Mouse (Mus musculus) forebrain, embryonic 16.5 days (tissue): Measurements from ENCODE around the gene Axdnd1. TPM values are rescaled to one million over a fixed set of nuclear protein-coding genes. Genes with fewer than 3 reads are reported as not detected.
A peak's percentile ranks its signal among the peaks of the same experiment; 100 is the strongest.
"Not testable (repeated sequence)": the region's sequence is repeated elsewhere in the genome, so short reads cannot be mapped to it uniquely, and the experiment has no call there.

Experiments used
- ATAC-seq: fragments of 200-750 bp; cut with Nextera tagmentation; 2 replicates; pipeline ENCODE4 v1.8.0; 2017; ENCODE audit warnings: mild to moderate bottlenecking, moderate library complexity
- H3K27ac ChIP-seq: fragments of 300-500 bp; sonication (generic); 2 replicates; pipeline ENCODE4 v1.5.1; 2014; ENCODE audit warnings: low read length, control low read depth
- H3K27me3 ChIP-seq: fragments of 300-500 bp; sonication (generic); replicated peaks from 2 replicates; pipeline ENCODE4 v1.6.1; 2014; ENCODE audit warnings: low read length; ENCODE audit not compliant: control insufficient read depth, insufficient read depth
- H3K36me3 ChIP-seq: fragments of 300-500 bp; sonication (generic); 2 replicates; pipeline ENCODE4 v1.6.1; 2014; ENCODE audit not compliant: control insufficient read depth, insufficient read depth
- H3K4me1 ChIP-seq: fragments of 300-500 bp; sonication (generic); replicated peaks from 2 replicates; pipeline ENCODE4 v1.6.1; 2014; ENCODE audit warnings: low read length; ENCODE audit not compliant: control insufficient read depth, insufficient read depth
- H3K4me2 ChIP-seq: fragments of 300-500 bp; sonication (generic); 2 replicates; pipeline ENCODE4 v1.6.1; 2014; ENCODE audit warnings: mild to moderate bottlenecking, low read length, control low read depth
- H3K4me3 ChIP-seq: fragments of 300-500 bp; sonication (generic); replicated peaks from 2 replicates; pipeline ENCODE4 v1.5.1; 2014; ENCODE audit warnings: mild to moderate bottlenecking, low read length, control low read depth
- H3K9ac ChIP-seq: fragments of 300-500 bp; sonication (generic); replicated peaks from 2 replicates; pipeline ENCODE4 v1.6.1; 2014; ENCODE audit warnings: low read depth, low read length, control low read depth
- H3K9me3 ChIP-seq: fragments of 300-500 bp; sonication (generic); 2 replicates; pipeline ENCODE4 v1.6.1; 2016; ENCODE audit warnings: low read length; ENCODE audit not compliant: control insufficient read depth
- WGBS: fragments of 180-500 bp; shearing (Covaris S2); extraction: QIAGEN DNeasy Blood & Tissue Kit; methylation state at CpG from one replicate; pipeline ENCODE4 v1.1.7; 2014; 5-methylcytosine and 5-hydroxymethylcytosine counted together
- polyA plus RNA-seq: library from polyadenylated mRNA; unstranded; fragments of >200 nt; fragmentation: Nextera tagmentation; extraction: Ambion mirVana; gene quantifications from 2 replicates; pipeline ENCODE4 v1.2.1, GENCODE M21; 2015

The Axdnd1 gene
- polyA plus RNA-seq, 1 experiment from 2014 or later = not detected

- H3K4me3 ChIP-seq = peak within 1 kb of the TSS; percentile 20; the same call in 1 of the 2 replicates
- ATAC-seq = no peak
- 6% methylated on average over 29 of the region's 29 CpGs for WGBS
- no peak within 1 kb of the TSS for H3K9ac ChIP-seq
- H3K27me3 ChIP-seq = peaks cover 14% of the 10 kb centered on the region; the same call in 1 of the 2 replicates
- H3K4me2 ChIP-seq = peak within 1 kb of the TSS; percentile 36
- H3K36me3 ChIP-seq = no peaks in the 10 kb centered on the region
- H3K27ac ChIP-seq = no peak within 1 kb of the TSS
- H3K9me3 ChIP-seq = no peaks in the 10 kb centered on the region
- H3K4me1 ChIP-seq = peaks cover 3% of the 10 kb centered on the region
Observed at GRCm38 (mm10) chr1:156310630-156311029, 110.3 kb downstream of the Axdnd1 start, which contains the start of gene Nphs2. Gene Nphs2 (plus strand): TSS chr1:156310727.

- 79% methylated on average over 1 of the region's 1 CpGs for WGBS
- peaks cover 5% of the 10 kb centered on the region for H3K4me1 ChIP-seq
- no peaks in the 10 kb centered on the region for H3K9me3 ChIP-seq
- H3K36me3 ChIP-seq = no peaks in the 10 kb centered on the region
- no peak for ATAC-seq
- no peak overlapping the region for H3K9ac ChIP-seq
- H3K4me2 ChIP-seq = no peak overlapping the region
- peaks cover 25% of the 10 kb centered on the region for H3K27me3 ChIP-seq
- no peak overlapping the region for H3K27ac ChIP-seq
- H3K4me3 ChIP-seq = no peak overlapping the region
Observed at GRCm38 (mm10) chr1:156308595-156308994, 112.4 kb downstream of the Axdnd1 start.

- peaks cover 26% of the 10 kb centered on the region for H3K27me3 ChIP-seq
- H3K4me2 ChIP-seq = peak within 1 kb of the TSS; percentile 98
- H3K36me3 ChIP-seq = no peaks in the 10 kb centered on the region
- peak within 1 kb of the TSS; percentile 69 for H3K4me3 ChIP-seq
- ATAC-seq = peak; percentile 94
- no peaks in the 10 kb centered on the region for H3K9me3 ChIP-seq
- under 1% methylated on average over 80 of the region's 85 CpGs for WGBS
- no peak within 1 kb of the TSS for H3K27ac ChIP-seq
- H3K4me1 ChIP-seq = peaks cover 3% of the 10 kb centered on the region; the same call in 1 of the 2 replicates
- H3K9ac ChIP-seq = peak within 1 kb of the TSS; percentile 72
Observed at GRCm38 (mm10) chr1:156302911-156303749, 117.8 kb downstream of the Axdnd1 start, which contains the start of gene Tdrd5. Gene Tdrd5 (minus strand): TSS chr1:156303664.

- Histone ChIP-seq H3K27me3 (no peaks in the 10 kb centered on the region), H3K4me1 (0 out of 2 replicates have a peak, but pooled peaks cover 3% of the 10 kb centered on the region), H3K9ac (no peak overlapping the region), H3K36me3 (no peaks in the 10 kb centered on the region), H3K4me2 (no peak overlapping the region), H3K27ac (no peak overlapping the region), H3K9me3 (no peaks in the 10 kb centered on the region), H3K4me3 (no peak overlapping the region)
- ATAC-seq = no peak
- WGBS = 96% methylated on average over 6 of the region's 6 CpGs
Observed at GRCm38 (mm10) chr1:156290016-156290415, 130.9 kb downstream of the Axdnd1 start.

- not testable (repeated sequence) for H3K9me3 ChIP-seq, H3K27ac ChIP-seq, H3K27me3 ChIP-seq, H3K4me3 ChIP-seq, H3K4me2 ChIP-seq, H3K36me3 ChIP-seq, H3K4me1 ChIP-seq, ATAC-seq, H3K9ac ChIP-seq
- WGBS = 73% methylated on average over 9 of the region's 10 CpGs
Observed at GRCm38 (mm10) chr1:156289222-156289587, 131.8 kb downstream of the Axdnd1 start.

GRCm38 (mm10) chr1:156288556-156289221 is 132.3 kb downstream of the Axdnd1 start:
- H3K27ac ChIP-seq = no peak overlapping the region
- H3K27me3 ChIP-seq = no peaks in the 10 kb centered on the region
- H3K4me3 ChIP-seq = no peak overlapping the region
- no peak overlapping the region for H3K9ac ChIP-seq
- no peaks in the 10 kb centered on the region for H3K36me3 ChIP-seq
- no peak overlapping the region for H3K4me2 ChIP-seq
- 0 out of 2 replicates have a peak, but pooled peaks cover 3% of the 10 kb centered on the region for H3K4me1 ChIP-seq
- no peaks in the 10 kb centered on the region for H3K9me3 ChIP-seq
- ATAC-seq = no peak
- 50% methylated on average over 9 of the region's 9 CpGs for WGBS

- 85% methylated on average over 5 of the region's 5 CpGs for WGBS
- Histone ChIP-seq H3K4me3 (no peak overlapping the region), H3K4me1 (0 out of 2 replicates have a peak, but pooled peaks cover 3% of the 10 kb centered on the region), H3K36me3 (no peaks in the 10 kb centered on the region), H3K27me3 (no peaks in the 10 kb centered on the region), H3K27ac (no peak overlapping the region), H3K9ac (no peak overlapping the region), H3K4me2 (no peak overlapping the region), H3K9me3 (no peaks in the 10 kb centered on the region)
- ATAC-seq = no peak
Observed at GRCm38 (mm10) chr1:156285541-156285896, 135.4 kb downstream of the Axdnd1 start.

GRCm38 (mm10) chr1:156284851-156285540 is 136.0 kb downstream of the Axdnd1 start:
- Histone ChIP-seq H3K4me3 (no peak overlapping the region), H3K9me3 (no peaks in the 10 kb centered on the region), H3K4me1 (0 out of 2 replicates have a peak, but pooled peaks cover 3% of the 10 kb centered on the region), H3K4me2 (no peak overlapping the region), H3K27me3 (no peaks in the 10 kb centered on the region), H3K36me3 (no peaks in the 10 kb centered on the region), H3K27ac (no peak overlapping the region), H3K9ac (no peak overlapping the region)
- no peak for ATAC-seq
- 52% methylated on average over 9 of the region's 9 CpGs for WGBS

GRCm38 (mm10) chr1:156284207-156284606 is 136.8 kb downstream of the Axdnd1 start:
- Histone ChIP-seq H3K9me3 (no peaks in the 10 kb centered on the region), H3K36me3 (no peaks in the 10 kb centered on the region), H3K9ac (no peak overlapping the region), H3K4me1 (0 out of 2 replicates have a peak, but pooled peaks cover 3% of the 10 kb centered on the region), H3K27me3 (no peaks in the 10 kb centered on the region), H3K4me3 (no peak overlapping the region), H3K4me2 (no peak overlapping the region), H3K27ac (no peak overlapping the region)
- 86% methylated on average over 10 of the region's 10 CpGs for WGBS
- ATAC-seq = no peak
